Mouse (Mus musculus) heart, postnatal 25 days (tissue): ENCODE results near the gene Pus10. TPM values are rescaled to one million over a fixed set of nuclear protein-coding genes. Genes with fewer than 3 reads are reported as not detected.

Source experiments
- total RNA-seq, 2 experiments: library from RNA; stranded (reverse); gene quantifications; 2 replicates each; pipeline ENCODE4 v1.2.3; 2021

Gene Pus10
- total RNA-seq, 2 experiments from 2014 or later: 10.2 TPM

Other genes with a start within 250 kb of the Pus10 start
- 10 to 100 TPM; 44.9 to 59.3 TPM for gene Ahsa2, start 167.6 kb upstream of the Pus10 start, total RNA-seq
- not detected for gene 1700093K21Rik, start 144.5 kb upstream of the Pus10 start, total RNA-seq
- gene 0610010F05Rik, start 32.0 kb upstream of the Pus10 start, total RNA-seq: 1 to 10 TPM; 9.6 to 9.8 TPM
- gene Pex13, start 285 bp downstream of the Pus10 start, total RNA-seq: 10 to 100 TPM; 22.2 to 26.3 TPM
- gene Rel, start 105.3 kb downstream of the Pus10 start, total RNA-seq: 10 to 100 TPM in 1 of 2 experiments, 1 to 10 TPM in 1; 8.5 to 10.5 TPM
- 1 to 10 TPM; 7.9 to 8.6 TPM for gene Papolg, start 229.6 kb downstream of the Pus10 start, total RNA-seq